Mouse (Mus musculus): ENCODE data around the gene Armh3. TPM values are rescaled to one million over a fixed set of nuclear protein-coding genes. Genes with fewer than 3 reads are reported as not detected.

Armh3 gene
- polyA plus RNA-seq, 1 experiment from 2014 or later = 10.1 TPM

- Histone ChIP-seq H3K9me3 (ENCODE audit: control insufficient read depth) (no peaks in the 10 kb centered on the region), H3K36me3 (ENCODE audit: control insufficient read depth, insufficient read depth) (peaks cover 11% of the 10 kb centered on the region; the same call in 1 of the 2 replicates), H3K4me1 (replicated peaks; ENCODE audit: control insufficient read depth, insufficient read depth, low read length) (no peaks in the 10 kb centered on the region), H3K4me3 (ENCODE audit: low read depth, low read length) (no peak overlapping the region), H3K9ac (ENCODE audit: low read depth, low read length) (no peak overlapping the region), H3K27ac (ENCODE audit: low read depth, low read length) (no peak overlapping the region), H3K4me2 (replicated peaks; ENCODE audit: low read depth) (no peak overlapping the region), H3K27me3 (replicated peaks; ENCODE audit: control insufficient read depth, insufficient read depth, low read length) (no peaks in the 10 kb centered on the region)
- ATAC-seq = no peak
- WGBS = 93% methylated on average over 6 of the region's 6 CpGs
- no peak for TF ChIP-seq CTCF (IDR thresholded peaks at IDR 0.05; ENCODE audit: low read depth)
Observed at GRCm38 (mm10) chr19:45912376-45912775, 85.9 kb downstream of the Armh3 start.

DNA sequence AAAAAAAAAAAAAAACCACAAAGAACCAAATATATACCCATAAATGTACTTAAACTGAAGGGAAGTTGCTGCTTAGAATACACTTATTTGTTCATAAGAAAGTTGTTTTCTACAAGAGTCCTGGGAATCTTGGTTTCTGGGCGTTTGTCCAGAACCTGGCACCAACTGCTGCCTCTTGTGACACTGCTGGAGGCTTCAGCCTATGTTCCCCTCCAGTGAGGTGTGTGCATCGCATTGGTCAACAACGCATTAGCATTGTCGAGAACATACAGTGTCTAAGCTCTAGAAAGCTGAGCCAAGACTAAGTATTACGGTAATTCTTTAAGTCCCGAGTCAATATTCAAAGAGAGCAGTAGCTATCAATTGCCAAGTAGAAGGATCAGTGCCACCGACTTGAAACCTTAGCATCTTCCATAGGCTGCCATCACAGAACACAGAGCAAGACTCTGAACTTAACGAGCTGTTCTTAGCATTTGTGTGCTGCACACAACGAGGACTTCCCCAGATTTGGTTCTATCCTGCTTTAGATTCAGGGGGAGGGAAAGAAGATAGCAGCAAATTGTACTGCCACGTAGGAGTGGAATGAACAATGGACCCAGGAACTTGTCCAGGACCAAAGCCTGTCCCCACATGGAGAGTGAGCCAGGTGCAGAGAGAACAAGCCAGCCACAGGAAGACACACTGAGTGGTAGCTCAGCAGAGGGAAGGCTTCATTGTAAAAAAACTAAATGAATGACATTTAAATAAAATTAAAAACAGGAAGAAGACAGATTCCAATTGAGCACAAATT is 86.9 kb downstream of the Armh3 start:
- Histone ChIP-seq H3K9me3 (ENCODE audit: control insufficient read depth) (no peaks in the 10 kb centered on the region), H3K36me3 (ENCODE audit: control insufficient read depth, insufficient read depth) (peaks cover 16% of the 10 kb centered on the region; the same call in 1 of the 2 replicates), H3K27ac (ENCODE audit: low read depth, low read length) (no peak overlapping the region), H3K9ac (ENCODE audit: low read depth, low read length) (no peak overlapping the region), H3K27me3 (replicated peaks; ENCODE audit: control insufficient read depth, insufficient read depth, low read length) (no peaks in the 10 kb centered on the region), H3K4me3 (ENCODE audit: low read depth, low read length) (no peak overlapping the region), H3K4me1 (replicated peaks; ENCODE audit: control insufficient read depth, insufficient read depth, low read length) (no peaks in the 10 kb centered on the region), H3K4me2 (replicated peaks; ENCODE audit: low read depth) (no peak overlapping the region)
- 85% methylated on average over 10 of the region's 10 CpGs for WGBS
- ATAC-seq = no peak
- no peak for TF ChIP-seq CTCF (IDR thresholded peaks at IDR 0.05; ENCODE audit: low read depth)

- 98% methylated on average over 3 of the region's 3 CpGs for WGBS
- no peak for ATAC-seq
- TF ChIP-seq CTCF (IDR thresholded peaks at IDR 0.05; ENCODE audit: low read depth) = no peak
- H3K9me3 ChIP-seq (ENCODE audit: control insufficient read depth) = no peaks in the 10 kb centered on the region
- no peaks in the 10 kb centered on the region for H3K4me1 ChIP-seq (replicated peaks; ENCODE audit: control insufficient read depth, insufficient read depth, low read length)
- H3K27me3 ChIP-seq (replicated peaks; ENCODE audit: control insufficient read depth, insufficient read depth, low read length) = no peaks in the 10 kb centered on the region
- no peak overlapping the region for H3K9ac ChIP-seq (ENCODE audit: low read depth, low read length)
- no peak overlapping the region for H3K4me2 ChIP-seq (replicated peaks; ENCODE audit: low read depth)
- no peak overlapping the region for H3K27ac ChIP-seq (ENCODE audit: low read depth, low read length)
- no peak overlapping the region for H3K4me3 ChIP-seq (ENCODE audit: low read depth, low read length)
- peaks cover 13% of the 10 kb centered on the region; the same call in 1 of the 2 replicates for H3K36me3 ChIP-seq (ENCODE audit: control insufficient read depth, insufficient read depth)
Observed at GRCm38 (mm10) chr19:45908246-45908645, 90.0 kb downstream of the Armh3 start.

GRCm38 (mm10) chr19:45907416-45907815 is 90.9 kb downstream of the Armh3 start:
- 90% methylated on average over 6 of the region's 6 CpGs for WGBS
- Histone ChIP-seq H3K36me3 (ENCODE audit: control insufficient read depth, insufficient read depth) (peaks cover 13% of the 10 kb centered on the region; the same call in 1 of the 2 replicates), H3K27me3 (replicated peaks; ENCODE audit: control insufficient read depth, insufficient read depth, low read length) (no peaks in the 10 kb centered on the region), H3K4me2 (replicated peaks; ENCODE audit: low read depth) (no peak overlapping the region), H3K4me3 (ENCODE audit: low read depth, low read length) (no peak overlapping the region), H3K9ac (ENCODE audit: low read depth, low read length) (no peak overlapping the region), H3K9me3 (ENCODE audit: control insufficient read depth) (no peaks in the 10 kb centered on the region), H3K4me1 (replicated peaks; ENCODE audit: control insufficient read depth, insufficient read depth, low read length) (no peaks in the 10 kb centered on the region), H3K27ac (ENCODE audit: low read depth, low read length) (no peak overlapping the region)
- no peak for TF ChIP-seq CTCF (IDR thresholded peaks at IDR 0.05; ENCODE audit: low read depth)
- no peak for ATAC-seq

GRCm38 (mm10) chr19:45903861-45904260 is 94.4 kb downstream of the Armh3 start:
- TF ChIP-seq CTCF (IDR thresholded peaks at IDR 0.05; ENCODE audit: low read depth) = no peak
- WGBS = 77% methylated on average over 3 of the region's 3 CpGs
- Histone ChIP-seq H3K27me3 (replicated peaks; ENCODE audit: control insufficient read depth, insufficient read depth, low read length) (no peaks in the 10 kb centered on the region), H3K4me2 (replicated peaks; ENCODE audit: low read depth) (no peak overlapping the region), H3K4me3 (ENCODE audit: low read depth, low read length) (no peak overlapping the region), H3K36me3 (ENCODE audit: control insufficient read depth, insufficient read depth) (peaks cover 19% of the 10 kb centered on the region), H3K9ac (ENCODE audit: low read depth, low read length) (no peak overlapping the region), H3K4me1 (replicated peaks; ENCODE audit: control insufficient read depth, insufficient read depth, low read length) (no peaks in the 10 kb centered on the region), H3K27ac (ENCODE audit: low read depth, low read length) (no peak overlapping the region), H3K9me3 (ENCODE audit: control insufficient read depth) (no peaks in the 10 kb centered on the region)
- ATAC-seq = no peak

DNA sequence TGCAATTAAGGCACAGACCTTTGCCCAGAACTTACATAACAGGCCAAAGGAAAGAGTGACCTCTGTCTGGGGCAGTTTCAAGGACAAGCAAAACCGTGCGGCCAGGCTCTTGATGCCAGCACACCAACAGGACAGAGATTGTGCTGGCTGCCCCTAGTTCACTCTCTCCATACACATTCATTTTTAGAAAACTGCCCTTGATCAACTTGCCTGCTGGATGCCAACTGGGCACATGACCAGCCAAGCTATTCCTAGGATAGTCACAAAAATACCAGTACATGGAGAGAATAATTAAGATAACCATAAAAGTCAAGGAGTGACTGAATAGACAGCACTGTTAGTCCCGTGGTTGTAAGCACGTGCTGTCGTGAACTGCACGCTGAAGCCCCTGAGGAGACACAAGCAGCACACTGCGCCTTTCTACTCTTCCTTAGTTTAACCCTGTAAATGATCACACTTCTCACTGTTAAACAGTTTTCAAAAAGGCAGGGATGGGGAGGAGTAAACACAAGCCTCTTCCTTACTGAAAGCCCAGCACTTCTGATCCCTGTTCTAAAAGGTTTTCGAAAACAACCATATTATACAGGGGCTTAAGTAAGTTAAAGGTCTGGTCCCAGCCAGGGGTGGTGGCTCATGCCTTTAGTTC is 95.8 kb downstream of the Armh3 start:
- H3K27me3 ChIP-seq (replicated peaks; ENCODE audit: control insufficient read depth, insufficient read depth, low read length) = no peaks in the 10 kb centered on the region

More for the DNA sequence above, 95.8 kb downstream of the Armh3 start:
- WGBS = 79% methylated on average over 8 of the region's 8 CpGs
- Histone ChIP-seq H3K36me3 (ENCODE audit: control insufficient read depth, insufficient read depth) (peaks cover 16% of the 10 kb centered on the region), H3K9me3 (ENCODE audit: control insufficient read depth) (no peaks in the 10 kb centered on the region), H3K4me2 (replicated peaks; ENCODE audit: low read depth) (no peak overlapping the region), H3K4me1 (replicated peaks; ENCODE audit: control insufficient read depth, insufficient read depth, low read length) (no peaks in the 10 kb centered on the region), H3K9ac (ENCODE audit: low read depth, low read length) (no peak overlapping the region), H3K4me3 (ENCODE audit: low read depth, low read length) (no peak overlapping the region), H3K27ac (ENCODE audit: low read depth, low read length) (no peak overlapping the region)
- ATAC-seq = no peak
- no peak for TF ChIP-seq CTCF (IDR thresholded peaks at IDR 0.05; ENCODE audit: low read depth)

All from intestine, postnatal 0 days (tissue).